Comparison of ENCODE assay signal across 8 mouse cellular contexts in the genomic region with DNA sequence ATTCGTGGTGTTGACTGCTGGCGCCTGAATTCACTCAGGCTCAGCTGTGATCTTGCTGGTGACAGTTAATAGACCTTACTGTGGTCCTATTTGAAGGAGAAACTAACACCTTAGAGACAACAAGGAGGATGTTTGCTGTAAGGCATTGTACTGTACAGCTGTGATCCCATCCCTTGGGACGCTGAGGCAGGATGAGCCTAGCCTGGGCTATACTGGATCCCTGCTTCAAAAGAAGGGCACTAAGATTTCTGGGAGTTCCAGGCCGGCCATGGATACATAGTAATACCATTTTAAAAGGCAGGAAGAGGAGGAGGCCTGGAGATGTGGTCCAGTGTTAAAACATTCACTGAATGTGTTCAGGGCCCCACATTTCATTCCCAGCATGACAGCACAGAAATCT. TPM values are rescaled to one million over a fixed set of nuclear protein-coding genes. Genes with fewer than 3 reads are reported as not detected.
DNase-seq lines count a peak whose midpoint lies in the region; ATAC-seq and TF ChIP-seq lines count a peak whose summit lies in the region.
"Had no signal": no experiment of that assay in that cellular context is flagged by ENCODE, and none has a peak within 500 bp of the region (broad histone marks: within the 10 kb centered on the region; RNA-seq: fewer than 3 reads in every experiment).

No protein-coding gene starts in this region.

- 75% methylated on average over 4 of the region's 4 CpGs for WGBS in liver, adult 2 months
- WGBS in forebrain, embryonic 15.5 days, result 88% methylated on average over 4 of the region's 4 CpGs
- WGBS in limb, embryonic 14.5 days, result 81% methylated on average over 4 of the region's 4 CpGs
- WGBS in small intestine, adult 2 months, result 82% methylated on average over 4 of the region's 4 CpGs

- H3K79me2 ChIP-seq in liver, adult 2 months (ENCODE audit: control insufficient read depth, insufficient read depth, low read length), result peaks cover 16% of the 10 kb centered on the region; the same call in 1 of the 2 replicates

- TF ChIP-seq CTCF in liver, adult 2 months (IDR thresholded peaks at IDR 0.05; ENCODE audit: low read depth, low read length), result no peak
- TF ChIP-seq CTCF in small intestine, adult 2 months (IDR thresholded peaks at IDR 0.05; ENCODE audit: extremely low read depth, insufficient read length, insufficient replicate concordance, low read depth, low read length), result no peak

- H3K4me2 ChIP-seq in forebrain, embryonic 15.5 days (replicated peaks), result 0 out of 2 replicates have a peak overlapping the region, but pooled peaks have one; percentile 69
- 0 out of 2 replicates have a peak overlapping the region, but pooled peaks have one; percentile 89 for H3K4me2 ChIP-seq in limb, embryonic 14.5 days (replicated peaks; ENCODE audit: low read depth, low read length, severe bottlenecking)

- TF ChIP-seq POLR2A in liver, adult 2 months (IDR thresholded peaks at IDR 0.05; ENCODE audit: extremely low read depth, insufficient read depth, low read length), result no peak
- TF ChIP-seq POLR2A in limb, embryonic 14.5 days (IDR thresholded peaks at IDR 0.05; ENCODE audit: borderline replicate concordance, extremely low read depth, insufficient read depth, insufficient read length), result no peak
- TF ChIP-seq POLR2A in small intestine, adult 2 months (IDR thresholded peaks at IDR 0.05; ENCODE audit: low read depth, low read length), result no peak

- H3K9me3 ChIP-seq in forebrain, embryonic 15.5 days, result no peaks in the 10 kb centered on the region
- no peaks in the 10 kb centered on the region for H3K9me3 ChIP-seq in limb, embryonic 14.5 days (ENCODE audit: control insufficient read depth, low read length)

- no peak overlapping the region for H3K4me3 ChIP-seq in liver, adult 2 months (ENCODE audit: insufficient read depth, low read depth, low read length)
- H3K4me3 ChIP-seq in forebrain, embryonic 15.5 days, result peak overlapping the region; percentile 71
- peak overlapping the region; percentile 74; the same call in 1 of the 2 replicates for H3K4me3 ChIP-seq in limb, embryonic 14.5 days (replicated peaks; ENCODE audit: low read length)
- peak overlapping the region; percentile 0; the same call in 1 of the 2 replicates for H3K4me3 ChIP-seq in small intestine, adult 2 months (ENCODE audit: low read depth, low read length)

- ATAC-seq in forebrain, embryonic 15.5 days (replicated peaks), result no peak
- no peak for ATAC-seq in limb, embryonic 14.5 days (ENCODE audit: low FRiP score, low read depth)

- H3K36me3 ChIP-seq in liver, adult 2 months (ENCODE audit: control insufficient read depth, insufficient read depth, low read length), result no peaks in the 10 kb centered on the region; the same call in 1 of the 2 replicates
- peaks cover 20% of the 10 kb centered on the region for H3K36me3 ChIP-seq in forebrain, embryonic 15.5 days
- H3K36me3 ChIP-seq in limb, embryonic 14.5 days (ENCODE audit: control insufficient read depth, insufficient read depth, low read length), result peaks cover 28% of the 10 kb centered on the region
- peaks cover 21% of the 10 kb centered on the region for H3K36me3 ChIP-seq in small intestine, adult 2 months (ENCODE audit: control insufficient read depth, insufficient read depth, low read length)

- peaks cover 35% of the 10 kb centered on the region for H3K4me1 ChIP-seq in liver, adult 2 months (ENCODE audit: control insufficient read depth, insufficient read depth, low read length)
- H3K4me1 ChIP-seq in forebrain, embryonic 15.5 days, result peaks cover 21% of the 10 kb centered on the region
- 0 out of 2 replicates have a peak, but pooled peaks cover 7% of the 10 kb centered on the region for H3K4me1 ChIP-seq in limb, embryonic 14.5 days (ENCODE audit: control insufficient read depth, insufficient read depth, low read length)
- peaks cover 9% of the 10 kb centered on the region for H3K4me1 ChIP-seq in small intestine, adult 2 months (ENCODE audit: control insufficient read depth, insufficient read depth, insufficient read length, low read length)

- peak overlapping the region; percentile 43 for H3K9ac ChIP-seq in liver, adult 2 months (ENCODE audit: low read depth, low read length)
- no peak overlapping the region for H3K9ac ChIP-seq in forebrain, embryonic 15.5 days (replicated peaks)
- no peak overlapping the region for H3K9ac ChIP-seq in limb, embryonic 14.5 days (ENCODE audit: low read depth, low read length, severe bottlenecking)

- peak overlapping the region; percentile 52 for H3K27ac ChIP-seq in liver, adult 2 months (replicated peaks; ENCODE audit: insufficient read depth, low read depth, low read length)
- no peak overlapping the region for H3K27ac ChIP-seq in forebrain, embryonic 15.5 days (replicated peaks)
- H3K27ac ChIP-seq in limb, embryonic 14.5 days (replicated peaks; ENCODE audit: low read depth, low read length), result no peak overlapping the region
- no peak overlapping the region for H3K27ac ChIP-seq in small intestine, adult 2 months (ENCODE audit: insufficient read depth, low read depth, low read length)

- no peak for DNase-seq in liver, adult 2 months (ENCODE audit: extremely low read depth, low read depth, low spot score)
- DNase-seq in liver, result no peak
- DNase-seq in limb, embryonic 14.5 days (ENCODE audit: low spot score), result no peak
- no peak for DNase-seq in spleen, adult 18-20 months
- no peak for DNase-seq in adrenal gland, postnatal 25 days
- DNase-seq: right cerebral cortex, adult 18-20 months had no signal

- H3K27me3 ChIP-seq in liver, adult 2 months (ENCODE audit: control insufficient read depth, insufficient read depth, low read length), result no peaks in the 10 kb centered on the region
- no peaks in the 10 kb centered on the region for H3K27me3 ChIP-seq in forebrain, embryonic 15.5 days
- no peaks in the 10 kb centered on the region for H3K27me3 ChIP-seq in limb, embryonic 14.5 days (ENCODE audit: control insufficient read depth, insufficient read depth, low read length)
- no peaks in the 10 kb centered on the region for H3K27me3 ChIP-seq in small intestine, adult 2 months (ENCODE audit: control insufficient read depth, insufficient read depth, low read length)

RNA-seq across cellular contexts. Expression of a gene that starts 1.7 kb away (rescaled TPM):
- 165 and 186 TPM in 2 replicates for total RNA-seq in liver, adult 2 months (2014; rRNA removed)
- 551 and 560 TPM in 2 replicates for polyA plus RNA-seq in liver, adult 2 months (2012; rRNA removed)
- 248 and 260 TPM in 2 replicates for polyA plus RNA-seq in forebrain, embryonic 15.5 days (2015; fragmentation: Nextera tagmentation; extraction: Ambion mirVana)
- 338 and 449 TPM in 2 replicates for polyA plus RNA-seq in limb, embryonic 14.5 days (2012; rRNA removed)
- polyA plus RNA-seq in limb, embryonic 14.5 days (2014; fragmentation: Nextera tagmentation; extraction: Ambion mirVana), result 349 and 366 TPM in 2 replicates
- polyA plus RNA-seq in small intestine, adult 2 months (2012; rRNA removed), result 800 and 1,176 TPM in 2 replicates
- total RNA-seq in adrenal gland, postnatal 25 days (2021), result 238 and 243 TPM in 2 replicates

RNA-seq across cellular contexts. Expression of a gene that starts 10.2 kb away (rescaled TPM):
- total RNA-seq in liver, adult 2 months (2014; rRNA removed), result 241 and 277 TPM in 2 replicates
- 670 and 715 TPM in 2 replicates for polyA plus RNA-seq in liver, adult 2 months (2012; rRNA removed)
- polyA plus RNA-seq in forebrain, embryonic 15.5 days (2015; fragmentation: Nextera tagmentation; extraction: Ambion mirVana), result 21.3 and 24.0 TPM in 2 replicates
- 74.1 and 80.5 TPM in 2 replicates for polyA plus RNA-seq in limb, embryonic 14.5 days (2012; rRNA removed)
- 75.7 and 90.8 TPM in 2 replicates for polyA plus RNA-seq in limb, embryonic 14.5 days (2014; fragmentation: Nextera tagmentation; extraction: Ambion mirVana)
- 13.1 and 55.2 TPM in 2 replicates for polyA plus RNA-seq in small intestine, adult 2 months (2012; rRNA removed)
- total RNA-seq in adrenal gland, postnatal 25 days (2021), result 326 and 398 TPM in 2 replicates

RNA-seq across cellular contexts. Expression of a gene that starts 10.7 kb away (rescaled TPM):
- 38.0 and 39.9 TPM in 2 replicates for total RNA-seq in liver, adult 2 months (2014; rRNA removed)
- polyA plus RNA-seq in liver, adult 2 months (2012; rRNA removed), result 39.9 and 43.5 TPM in 2 replicates
- polyA plus RNA-seq in forebrain, embryonic 15.5 days (2015; fragmentation: Nextera tagmentation; extraction: Ambion mirVana), result 70.0 and 78.4 TPM in 2 replicates
- polyA plus RNA-seq in limb, embryonic 14.5 days (2012; rRNA removed), result 243 and 272 TPM in 2 replicates
- polyA plus RNA-seq in limb, embryonic 14.5 days (2014; fragmentation: Nextera tagmentation; extraction: Ambion mirVana), result 46.1 and 50.7 TPM in 2 replicates
- polyA plus RNA-seq in small intestine, adult 2 months (2012; rRNA removed), result 46.6 and 89.3 TPM in 2 replicates
- 111 and 117 TPM in 2 replicates for total RNA-seq in adrenal gland, postnatal 25 days (2021)

RNA-seq across cellular contexts. Expression of a gene that starts 24.3 kb away (rescaled TPM):
- total RNA-seq in liver, adult 2 months (2014; rRNA removed), result 7.1 and 8.7 TPM in 2 replicates
- polyA plus RNA-seq in liver, adult 2 months (2012; rRNA removed), result 8.4 and 10.1 TPM in 2 replicates
- 49.9 and 52.8 TPM in 2 replicates for polyA plus RNA-seq in forebrain, embryonic 15.5 days (2015; fragmentation: Nextera tagmentation; extraction: Ambion mirVana)
- 91.5 and 93.4 TPM in 2 replicates for polyA plus RNA-seq in limb, embryonic 14.5 days (2012; rRNA removed)
- 50.1 and 57.3 TPM in 2 replicates for polyA plus RNA-seq in limb, embryonic 14.5 days (2014; fragmentation: Nextera tagmentation; extraction: Ambion mirVana)
- polyA plus RNA-seq in small intestine, adult 2 months (2012; rRNA removed), result 11.6 and 23.7 TPM in 2 replicates
- 23.4 and 37.9 TPM in 2 replicates for total RNA-seq in adrenal gland, postnatal 25 days (2021)

RNA-seq across cellular contexts. Expression of a gene that starts 41.7 kb away (rescaled TPM):
- 510 and 571 TPM in 2 replicates for total RNA-seq in liver, adult 2 months (2014; rRNA removed)
- polyA plus RNA-seq in liver, adult 2 months (2012; rRNA removed), result 686 and 1,012 TPM in 2 replicates
- 628 and 651 TPM in 2 replicates for polyA plus RNA-seq in forebrain, embryonic 15.5 days (2015; fragmentation: Nextera tagmentation; extraction: Ambion mirVana)
- polyA plus RNA-seq in limb, embryonic 14.5 days (2012; rRNA removed), result 3,060 and 3,829 TPM in 2 replicates
- 1,091 and 1,173 TPM in 2 replicates for polyA plus RNA-seq in limb, embryonic 14.5 days (2014; fragmentation: Nextera tagmentation; extraction: Ambion mirVana)
- 741 and 887 TPM in 2 replicates for polyA plus RNA-seq in small intestine, adult 2 months (2012; rRNA removed)
- total RNA-seq in adrenal gland, postnatal 25 days (2021), result 1,145 and 1,195 TPM in 2 replicates
